Mouse (Mus musculus) embryonic facial prominence, embryonic 15.5 days (tissue): ENCODE data around the gene Hdac10. TPM values are rescaled to one million over a fixed set of nuclear protein-coding genes. Genes with fewer than 3 reads are reported as not detected.
A peak's percentile ranks its signal among the peaks of the same experiment; 100 is the strongest.

Experiments
- ATAC-seq: fragments of 200-750 bp; cut with Nextera tagmentation; 2 replicates; pipeline ENCODE4 v1.8.0; 2017; ENCODE audit warnings: low read depth, moderate TSS enrichment; ENCODE audit not compliant: insufficient number of reproducible peaks, low FRiP score, low TSS enrichment
- H3K27ac ChIP-seq: fragments of 300-500 bp; sonication (generic); replicated peaks from 2 replicates; pipeline ENCODE4 v1.5.1; 2015; ENCODE audit warnings: mild to moderate bottlenecking, inconsistent platforms
- H3K27me3 ChIP-seq: fragments of 300-500 bp; sonication (generic); 2 replicates; pipeline ENCODE4 v1.6.1; 2015; ENCODE audit warnings: inconsistent platforms
- H3K36me3 ChIP-seq: fragments of 300-500 bp; sonication (generic); 2 replicates; pipeline ENCODE4 v1.6.1; 2015; ENCODE audit warnings: mild to moderate bottlenecking, inconsistent platforms
- H3K4me1 ChIP-seq: fragments of 300-500 bp; sonication (generic); 2 replicates; pipeline ENCODE4 v1.6.1; 2015; ENCODE audit warnings: inconsistent platforms
- H3K4me2 ChIP-seq: fragments of 300-500 bp; sonication (generic); replicated peaks from 2 replicates; pipeline ENCODE4 v1.6.1; 2015; ENCODE audit warnings: mild to moderate bottlenecking, inconsistent platforms
- H3K4me3 ChIP-seq: fragments of 300-500 bp; sonication (generic); replicated peaks from 2 replicates; pipeline ENCODE4 v1.5.1; 2015; ENCODE audit warnings: mild to moderate bottlenecking, inconsistent platforms
- H3K9ac ChIP-seq: fragments of 300-500 bp; sonication (generic); 2 replicates; pipeline ENCODE4 v1.6.1; 2015; ENCODE audit warnings: inconsistent platforms
- H3K9me3 ChIP-seq: fragments of 300-500 bp; sonication (generic); replicated peaks from 2 replicates; pipeline ENCODE4 v1.6.1; 2016; ENCODE audit warnings: inconsistent platforms
- WGBS: fragments of 180-500 bp; shearing (Covaris S2); methylation state at CpG from one replicate; pipeline ENCODE4 v1.1.7; 2015; 5-methylcytosine and 5-hydroxymethylcytosine counted together
- polyA plus RNA-seq: library from polyadenylated mRNA; unstranded; fragments of >200 nt; fragmentation: Nextera tagmentation; extraction: Ambion mirVana; gene quantifications from 2 replicates; pipeline ENCODE4 v1.2.1, GENCODE M21; 2015

Gene Hdac10
- polyA plus RNA-seq, 1 experiment from 2014 or later: 25.7 TPM

GRCm38 (mm10) chr15:89170102-89170501 is 41.6 kb upstream of the Hdac10 start:
- 40% methylated on average over 3 of the region's 3 CpGs for WGBS
- no peak for ATAC-seq
- H3K36me3 ChIP-seq: peaks cover 32% of the 10 kb centered on the region
- no peak overlapping the region for H3K4me3 ChIP-seq
- H3K4me1 ChIP-seq: peaks cover 65% of the 10 kb centered on the region
- H3K27me3 ChIP-seq: no peaks in the 10 kb centered on the region
- peak overlapping the region; percentile 87 for H3K27ac ChIP-seq
- H3K9ac ChIP-seq: no peak overlapping the region
- no peaks in the 10 kb centered on the region for H3K9me3 ChIP-seq
- 0 out of 2 replicates have a peak overlapping the region, but pooled peaks have one; percentile 35 for H3K4me2 ChIP-seq

GRCm38 (mm10) chr15:89169431-89169830 is 40.9 kb upstream of the Hdac10 start:
- Histone ChIP-seq H3K9ac (no peak overlapping the region), H3K27ac (peak overlapping the region; percentile 87), H3K4me2 (peak overlapping the region; percentile 35), H3K4me3 (peak overlapping the region; percentile 18), H3K36me3 (peaks cover 39% of the 10 kb centered on the region), H3K4me1 (peaks cover 58% of the 10 kb centered on the region), H3K9me3 (no peaks in the 10 kb centered on the region), H3K27me3 (no peaks in the 10 kb centered on the region)
- WGBS: 6% methylated on average over 10 of the region's 10 CpGs
- ATAC-seq: peak; percentile 77

- Histone ChIP-seq H3K27ac (peak overlapping the region; percentile 70), H3K9me3 (no peaks in the 10 kb centered on the region), H3K9ac (no peak overlapping the region), H3K4me3 (peak overlapping the region; percentile 18), H3K27me3 (no peaks in the 10 kb centered on the region), H3K4me2 (peak overlapping the region; percentile 35), H3K36me3 (peaks cover 44% of the 10 kb centered on the region), H3K4me1 (peaks cover 53% of the 10 kb centered on the region)
- no peak for ATAC-seq
- 41% methylated on average over 10 of the region's 10 CpGs for WGBS
Measured at GRCm38 (mm10) chr15:89168922-89169321, 40.4 kb upstream of the Hdac10 start.

GRCm38 (mm10) chr15:89165478-89165877 is 37.0 kb upstream of the Hdac10 start:
- ATAC-seq: no peak
- no peaks in the 10 kb centered on the region for H3K9me3 ChIP-seq
- peaks cover 78% of the 10 kb centered on the region for H3K36me3 ChIP-seq
- H3K4me1 ChIP-seq: peaks cover 20% of the 10 kb centered on the region
- H3K27ac ChIP-seq: no peak overlapping the region
- no peak overlapping the region for H3K4me2 ChIP-seq
- no peak overlapping the region for H3K4me3 ChIP-seq
- WGBS: 88% methylated on average over 12 of the region's 12 CpGs
- H3K9ac ChIP-seq: no peak overlapping the region
- H3K27me3 ChIP-seq: no peaks in the 10 kb centered on the region

- Histone ChIP-seq H3K4me1 (no peaks in the 10 kb centered on the region), H3K4me2 (no peak overlapping the region), H3K4me3 (no peak overlapping the region), H3K27ac (no peak overlapping the region), H3K9me3 (no peaks in the 10 kb centered on the region), H3K27me3 (no peaks in the 10 kb centered on the region), H3K36me3 (peaks cover 99% of the 10 kb centered on the region), H3K9ac (no peak overlapping the region)
- ATAC-seq: no peak
- 70% methylated on average over 9 of the region's 9 CpGs for WGBS
Measured at GRCm38 (mm10) chr15:89161397-89161796, 32.9 kb upstream of the Hdac10 start.

GRCm38 (mm10) chr15:89158516-89158915 is 30.0 kb upstream of the Hdac10 start:
- 93% methylated on average over 16 of the region's 16 CpGs for WGBS
- ATAC-seq: no peak
- H3K9me3 ChIP-seq: no peaks in the 10 kb centered on the region

GRCm38 (mm10) chr15:89157954-89158353 is 29.5 kb upstream of the Hdac10 start:
- no peak overlapping the region for H3K4me2 ChIP-seq
- H3K9ac ChIP-seq: no peak overlapping the region
- H3K36me3 ChIP-seq: peaks cover 95% of the 10 kb centered on the region
- H3K4me3 ChIP-seq: no peak overlapping the region
- H3K9me3 ChIP-seq: no peaks in the 10 kb centered on the region
- no peaks in the 10 kb centered on the region for H3K27me3 ChIP-seq
- H3K4me1 ChIP-seq: no peaks in the 10 kb centered on the region
- no peak for ATAC-seq
- no peak overlapping the region for H3K27ac ChIP-seq
- WGBS: 55% methylated on average over 7 of the region's 7 CpGs

More at GRCm38 (mm10) chr15:89158516-89158915, 30.0 kb upstream of the Hdac10 start:
- no peak overlapping the region for H3K4me2 ChIP-seq
- H3K36me3 ChIP-seq: peaks cover 98% of the 10 kb centered on the region
- H3K9ac ChIP-seq: no peak overlapping the region
- H3K27ac ChIP-seq: no peak overlapping the region
- H3K4me1 ChIP-seq: no peaks in the 10 kb centered on the region
- no peaks in the 10 kb centered on the region for H3K27me3 ChIP-seq
- no peak overlapping the region for H3K4me3 ChIP-seq

GRCm38 (mm10) chr15:89152312-89152711 is 23.8 kb upstream of the Hdac10 start:
- H3K4me2 ChIP-seq: no peak overlapping the region
- H3K36me3 ChIP-seq: peaks cover 39% of the 10 kb centered on the region
- H3K27me3 ChIP-seq: peaks cover 14% of the 10 kb centered on the region
- no peak for ATAC-seq
- H3K4me3 ChIP-seq: no peak overlapping the region
- H3K9me3 ChIP-seq: no peaks in the 10 kb centered on the region
- peaks cover 27% of the 10 kb centered on the region for H3K4me1 ChIP-seq
- H3K9ac ChIP-seq: no peak overlapping the region
- H3K27ac ChIP-seq: no peak overlapping the region

GRCm38 (mm10) chr15:89150041-89150390 is 21.5 kb upstream of the Hdac10 start:
- Histone ChIP-seq H3K9ac (no peak overlapping the region), H3K4me1 (peaks cover 40% of the 10 kb centered on the region), H3K4me3 (peak overlapping the region; percentile 68), H3K36me3 (peaks cover 16% of the 10 kb centered on the region), H3K4me2 (peak overlapping the region; percentile 81), H3K27ac (no peak overlapping the region), H3K27me3 (peaks cover 28% of the 10 kb centered on the region), H3K9me3 (no peaks in the 10 kb centered on the region)
- no peak for ATAC-seq
- 1% methylated on average over 13 of the region's 13 CpGs for WGBS

GRCm38 (mm10) chr15:89149271-89150040 is 21.0 kb upstream of the Hdac10 start, which contains the start of gene Mapk11:
Gene Mapk11, minus strand, starts transcription at chr15:89149628.
- Histone ChIP-seq H3K27me3 (peaks cover 28% of the 10 kb centered on the region), H3K27ac (peak within 1 kb of the TSS; percentile 48; the same call in 1 of the 2 replicates), H3K4me1 (peaks cover 40% of the 10 kb centered on the region), H3K9me3 (no peaks in the 10 kb centered on the region), H3K4me2 (peak within 1 kb of the TSS; percentile 81), H3K9ac (peak within 1 kb of the TSS; percentile 54), H3K4me3 (peak within 1 kb of the TSS; percentile 68), H3K36me3 (peaks cover 11% of the 10 kb centered on the region)
- WGBS: 1% methylated on average over 58 of the region's 61 CpGs
- peak; percentile 58 for ATAC-seq

- ATAC-seq: no peak
- H3K27ac ChIP-seq: 0 out of 2 replicates have a peak overlapping the region, but pooled peaks have one; percentile 48
- no peaks in the 10 kb centered on the region for H3K9me3 ChIP-seq
- WGBS: 5% methylated on average over 25 of the region's 25 CpGs
- peaks cover 4% of the 10 kb centered on the region for H3K36me3 ChIP-seq
- H3K4me3 ChIP-seq: peak overlapping the region; percentile 68
- peaks cover 28% of the 10 kb centered on the region for H3K27me3 ChIP-seq
- H3K9ac ChIP-seq: peak overlapping the region; percentile 54
- H3K4me1 ChIP-seq: peaks cover 40% of the 10 kb centered on the region
- peak overlapping the region; percentile 81 for H3K4me2 ChIP-seq
Measured at GRCm38 (mm10) chr15:89148496-89149270, 20.2 kb upstream of the Hdac10 start.
